Mouse (Mus musculus) kidney, postnatal 25 days (tissue): Measurements from ENCODE around the gene Rab3d.

ENCODE experiments used
- DNase-seq, 2 experiments: peaks; one replicate each; pipeline ENCODE4 v3.0.0; 2021; ENCODE audit warnings: mixed read lengths in 2 of 2

Gene Rab3d

DNA sequence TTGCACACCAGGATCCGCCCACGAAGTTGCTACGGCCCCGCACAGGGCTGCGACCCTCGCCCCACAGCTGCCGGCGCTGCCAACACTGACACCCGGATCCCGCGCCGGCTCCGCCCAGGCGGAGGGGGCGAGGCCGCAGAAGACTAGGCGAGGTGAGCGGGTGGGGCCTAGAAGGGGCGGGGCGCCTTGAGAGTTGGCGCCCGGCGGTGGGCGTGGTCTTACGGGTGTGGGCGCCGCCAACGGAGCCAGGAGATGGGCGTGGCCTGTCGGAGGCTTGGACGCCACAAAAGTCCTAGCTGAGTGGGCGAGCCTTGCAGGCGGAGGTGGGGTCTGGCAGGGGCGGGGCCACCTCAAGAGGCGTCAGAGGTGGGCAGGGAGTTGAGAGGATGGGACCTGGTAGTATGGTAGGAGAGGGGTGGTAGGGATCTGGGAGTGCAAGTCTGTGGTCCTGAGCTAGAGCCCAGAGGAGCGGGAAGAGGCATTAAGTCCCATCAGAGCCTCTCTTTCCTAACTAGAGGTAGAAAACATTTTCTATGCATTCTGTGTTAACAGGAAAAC lies at the start of gene Rab3d:
Gene Rab3d (minus strand): TSS at position 158 of the 558 bp plus-strand sequence.
- DNase-seq: peak; percentile 98

DNA sequence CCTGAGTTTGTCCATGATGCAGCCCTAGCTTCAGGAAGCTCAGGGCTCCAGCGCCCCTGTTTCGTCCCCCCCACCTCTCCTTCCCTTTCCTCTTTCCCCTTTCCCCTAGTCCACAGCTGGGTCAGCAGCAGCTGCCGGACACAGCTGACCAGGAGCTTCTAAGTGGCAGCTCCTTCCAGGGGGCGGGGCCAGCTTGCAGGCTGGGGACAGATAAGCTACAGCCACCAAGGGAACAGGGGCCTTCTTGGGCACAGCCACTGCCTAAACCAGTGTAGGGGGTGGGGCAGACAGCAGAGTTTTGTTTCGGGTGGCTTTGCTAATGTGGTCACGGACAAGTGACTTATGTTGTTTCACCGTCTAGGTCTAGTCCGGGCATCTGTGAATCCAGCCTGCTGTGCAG lies 45.4 kb upstream of the Rab3d start, which contains the start of gene Epor:
Gene Epor (minus strand): TSS at position 90 of the 400 bp plus-strand sequence.
- DNase-seq: peak; percentile 66 to 82

DNA sequence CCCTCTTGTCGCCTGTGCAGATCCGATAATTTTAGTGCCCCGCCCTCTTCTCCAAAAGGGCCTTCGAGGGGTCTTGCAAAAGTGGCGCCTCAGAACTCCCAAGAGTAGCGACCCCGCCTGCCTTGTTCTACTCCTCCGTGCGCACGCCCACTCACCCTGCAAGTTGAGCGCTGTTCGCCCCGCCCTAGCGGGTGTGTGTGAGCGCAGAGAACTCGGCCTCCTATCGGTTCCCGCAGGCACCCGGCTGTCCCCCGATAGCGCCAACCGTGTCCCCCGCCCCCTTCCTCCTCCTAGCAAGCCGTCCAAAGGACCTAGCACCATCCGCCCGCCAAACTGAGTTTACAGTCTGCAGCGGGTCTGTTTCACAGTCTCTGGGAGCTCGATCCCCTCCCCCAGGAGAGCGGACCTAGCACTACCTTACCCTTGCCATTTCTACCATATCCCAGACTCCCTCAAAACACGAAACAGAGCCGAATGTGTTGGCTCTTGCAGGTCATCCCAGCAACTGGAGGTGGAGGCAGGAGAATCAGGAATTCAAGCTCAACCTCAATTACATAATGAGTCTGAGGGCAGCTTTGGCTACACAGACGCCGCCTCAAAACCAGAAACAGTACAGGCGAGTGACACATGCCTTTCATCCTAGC lies 44.5 kb upstream of the Rab3d start:
- DNase-seq: peak; percentile 66 to 86

DNA sequence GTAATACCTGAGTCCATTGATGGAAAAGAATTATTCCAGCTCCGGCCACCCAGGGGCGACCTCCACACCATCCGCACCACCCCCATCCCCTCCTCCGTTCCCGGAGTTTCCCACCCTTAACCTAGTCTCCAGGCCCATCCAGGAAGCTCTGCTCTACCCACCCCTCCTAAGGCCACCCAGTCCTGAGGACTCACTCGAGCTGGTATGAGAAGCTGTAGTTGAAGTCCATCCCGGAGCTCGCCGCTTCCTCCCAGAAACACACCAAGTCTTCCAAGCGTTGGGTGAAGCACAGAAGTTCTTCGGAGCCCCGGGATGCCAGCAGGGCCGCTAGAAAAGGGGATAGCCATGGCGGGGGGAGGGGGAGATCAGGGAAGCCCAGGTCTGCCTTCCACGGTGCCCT lies 44.0 kb upstream of the Rab3d start:
- DNase-seq: peak in 1 of 2 experiments; percentile 3

DNA sequence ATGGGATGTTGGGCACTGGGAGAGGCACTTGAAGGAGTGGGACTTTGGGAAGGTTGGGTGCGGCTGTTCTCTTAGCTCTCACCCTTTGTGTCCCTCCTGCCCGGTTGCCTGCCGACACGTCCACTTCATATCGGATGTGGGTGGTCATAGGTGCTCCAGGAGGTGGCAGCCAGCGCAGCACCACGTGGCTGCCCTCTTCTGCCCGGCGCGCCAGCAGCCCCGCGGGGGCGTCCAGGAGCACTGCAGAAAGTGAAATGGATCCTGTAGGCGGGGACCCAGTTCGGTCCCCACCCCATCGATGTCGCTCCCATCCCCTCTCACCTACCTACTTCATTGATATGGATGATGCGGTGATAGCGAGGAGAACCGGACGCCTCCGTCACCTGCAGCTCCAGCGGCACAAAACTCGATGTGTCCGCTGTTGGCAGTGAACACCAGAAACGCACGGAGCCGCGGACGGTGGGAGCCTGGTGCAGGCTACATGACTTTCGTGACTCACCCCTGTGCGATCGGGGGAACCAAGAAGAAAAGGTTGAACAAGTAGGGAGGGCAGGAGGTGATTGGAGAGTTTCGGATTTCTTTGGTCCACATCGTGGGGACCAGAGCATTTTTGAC lies 43.5 kb upstream of the Rab3d start:
- no peak for DNase-seq

DNA sequence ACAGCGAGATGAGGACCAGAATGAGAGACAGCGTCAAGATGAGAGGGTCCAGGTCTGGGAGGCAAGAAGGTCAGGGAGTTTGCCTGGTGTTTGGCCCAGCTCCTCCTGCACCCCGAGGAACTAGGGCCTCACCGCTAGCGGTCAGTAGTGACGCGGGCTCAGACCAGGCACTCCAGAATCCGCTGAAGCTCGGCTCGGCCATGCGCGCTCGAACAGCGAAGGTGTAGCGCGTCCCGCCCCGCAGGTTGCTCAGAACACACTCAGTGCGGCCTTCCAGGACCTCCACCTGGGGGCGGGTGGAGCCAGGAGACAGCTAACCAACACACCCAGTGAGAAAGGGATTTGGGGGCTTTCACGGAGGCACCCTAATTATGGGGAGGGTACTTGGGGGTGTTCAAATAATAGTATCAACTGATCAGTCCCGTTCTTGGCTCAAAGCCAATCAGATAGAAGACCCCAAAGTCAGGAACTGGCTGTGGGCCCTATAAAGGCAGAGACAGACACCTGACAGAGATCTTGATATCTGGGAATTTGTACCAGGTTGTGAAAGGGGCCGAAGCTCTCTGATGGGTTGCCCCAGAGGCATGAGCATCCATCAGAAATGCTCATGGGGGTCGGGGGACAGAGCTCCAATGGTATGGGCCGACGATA lies 42.7 kb upstream of the Rab3d start:
- peak; percentile 57 to 74 for DNase-seq

DNA sequence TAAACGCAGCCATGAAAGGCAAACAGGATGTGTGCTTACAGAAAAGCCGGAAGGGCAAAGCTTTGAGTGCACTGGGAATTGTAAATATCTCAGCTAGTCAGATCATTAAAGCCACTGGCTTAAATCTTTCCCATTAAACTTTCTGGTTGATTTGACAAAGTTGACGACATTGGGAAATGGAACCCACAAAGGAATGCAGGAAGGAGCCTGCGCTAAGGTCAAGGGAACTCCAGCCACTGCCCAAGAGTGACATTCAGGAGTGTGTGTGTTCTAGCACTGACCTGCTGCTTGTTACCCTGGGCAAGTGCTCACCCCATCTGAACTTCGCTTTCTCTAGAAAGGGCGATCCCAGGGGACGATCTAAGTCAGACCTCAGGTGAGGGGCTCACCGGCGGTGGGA lies 42.1 kb upstream of the Rab3d start:
- peak; percentile 24 to 62 for DNase-seq

DNA sequence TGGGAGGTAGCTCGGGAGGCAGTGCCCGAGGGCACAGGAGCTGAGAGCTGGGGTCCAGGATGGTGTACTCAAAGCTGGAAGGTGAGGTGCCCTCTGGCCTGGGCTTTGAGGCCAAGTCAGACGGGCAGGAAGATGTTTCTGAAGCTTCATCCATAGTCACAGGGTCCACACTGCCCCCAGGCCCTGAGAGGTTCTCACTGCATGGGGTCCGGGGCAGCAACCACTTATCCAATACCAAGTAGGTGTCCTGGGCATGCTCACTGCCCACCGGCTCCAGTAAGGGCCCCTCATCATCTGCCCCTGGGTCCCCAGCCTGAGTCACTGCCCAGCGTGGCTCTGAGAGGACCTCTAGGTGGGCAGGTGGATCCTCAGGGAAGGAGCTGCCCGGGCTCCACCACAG lies 41.3 kb upstream of the Rab3d start:
- DNase-seq: no peak

DNA sequence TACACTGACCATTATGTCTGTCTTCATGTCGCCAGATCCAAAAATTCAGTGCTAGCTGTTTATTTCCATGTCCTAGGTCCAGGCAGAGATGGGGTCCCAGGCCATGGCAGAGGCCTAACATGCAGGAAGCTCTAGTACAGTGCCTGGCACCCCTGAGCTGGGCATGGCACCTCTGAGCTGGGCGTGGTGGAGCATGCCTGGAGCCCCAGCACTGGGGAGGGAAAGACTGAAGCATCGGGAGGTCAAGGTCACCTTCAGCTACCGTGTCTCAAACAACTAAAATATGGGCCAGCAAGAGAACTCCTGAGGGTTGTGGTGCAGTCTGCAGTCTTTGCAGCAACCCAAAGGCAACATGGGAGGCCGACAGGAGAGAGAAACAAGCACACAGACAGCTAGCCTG lies 40.4 kb upstream of the Rab3d start:
- DNase-seq: peak in 1 of 2 experiments; percentile 4

DNA sequence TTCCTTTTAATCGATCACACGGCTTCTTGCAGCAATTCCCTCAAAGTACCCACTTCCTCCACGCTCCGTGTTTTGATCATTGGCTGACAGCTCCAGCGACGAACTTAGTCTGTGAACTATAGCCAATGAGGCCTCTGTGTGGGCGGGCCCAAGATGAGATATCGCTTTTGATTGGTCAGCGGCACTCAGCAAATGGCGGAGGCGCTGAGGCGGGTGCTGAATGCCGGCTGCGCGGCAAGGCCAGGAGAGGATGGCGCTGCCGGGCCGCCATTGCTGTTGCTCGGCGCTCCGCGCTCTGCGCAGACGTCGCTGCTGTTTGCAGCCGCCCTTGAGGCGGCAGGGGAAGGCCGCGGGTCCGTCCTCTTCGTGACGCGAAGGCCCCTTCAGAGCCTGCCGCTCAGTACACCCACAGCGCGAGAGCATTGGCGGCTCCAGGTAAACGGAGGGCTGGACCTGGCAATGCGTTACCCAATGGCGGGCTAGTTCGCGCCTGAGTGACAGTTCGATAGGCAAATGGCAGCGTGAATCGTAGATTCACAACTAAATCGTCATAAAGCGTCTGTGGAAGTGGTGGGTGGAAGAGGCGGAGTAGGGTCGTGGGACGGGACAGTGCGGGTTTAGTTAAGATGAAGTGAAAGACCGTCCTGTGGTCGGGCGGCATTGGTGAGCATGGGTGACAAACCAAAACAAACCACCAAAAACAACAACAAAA lies 37.7 kb upstream of the Rab3d start, which contains the start of gene Swsap1:
Gene Swsap1 (plus strand): TSS at position 186 of the 712 bp plus-strand sequence.
- peak; percentile 99 for DNase-seq

DNA sequence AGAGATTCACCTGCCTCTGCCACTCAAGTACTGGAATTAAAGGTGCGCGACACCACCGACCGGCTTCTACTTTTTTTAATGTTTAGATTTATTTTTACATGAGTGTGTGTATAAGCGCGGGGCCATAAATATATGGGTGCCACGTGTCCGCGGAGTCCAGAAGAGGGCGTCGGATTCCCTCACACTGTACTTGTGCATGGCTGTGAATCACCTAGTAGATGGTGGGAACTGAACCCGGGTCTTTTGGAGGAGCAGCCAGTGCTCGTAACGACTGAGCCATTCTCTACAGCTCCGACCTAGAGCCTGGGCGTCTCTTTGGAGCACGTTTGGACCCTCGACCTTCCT lies 37.2 kb upstream of the Rab3d start:
- no peak for DNase-seq

DNA sequence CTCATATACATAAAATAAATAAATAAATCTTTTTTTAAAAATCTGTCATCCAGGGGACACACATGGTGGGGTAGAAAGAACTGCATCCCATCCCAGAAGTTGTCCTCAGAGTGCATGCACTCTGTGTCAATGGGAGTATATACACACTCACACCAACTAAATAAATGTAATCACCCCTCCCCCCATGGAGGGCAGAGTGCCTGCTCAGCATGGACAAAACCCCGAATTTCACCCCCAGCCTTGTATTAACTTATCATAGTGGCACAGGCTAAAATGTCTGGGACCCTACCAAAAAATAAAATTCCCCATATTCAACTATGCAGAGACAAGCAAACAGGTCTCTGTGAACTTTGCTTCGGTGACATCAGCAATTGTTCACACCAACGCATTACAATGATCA lies 36.6 kb upstream of the Rab3d start:
- no peak for DNase-seq

DNA sequence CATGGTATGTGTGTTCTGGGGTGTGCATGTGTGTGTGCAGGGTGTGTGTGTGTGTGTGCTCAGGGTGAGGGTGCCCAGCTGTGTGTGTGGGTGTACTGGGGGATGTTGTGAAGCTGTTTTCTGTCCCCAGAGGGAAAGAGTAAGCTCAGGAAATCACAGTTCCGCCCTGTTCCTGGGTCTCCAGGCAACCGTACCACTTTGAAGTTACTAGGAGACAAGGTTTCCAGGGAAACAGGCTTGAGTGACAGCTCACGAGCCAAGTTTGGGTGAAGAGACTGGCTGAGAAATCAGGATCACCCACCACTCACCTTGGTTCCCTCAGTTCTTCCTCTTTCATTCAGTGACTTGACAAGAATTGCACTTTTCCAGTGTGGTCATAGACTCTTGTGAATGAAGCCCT lies 35.6 kb upstream of the Rab3d start:
- no peak for DNase-seq

DNA sequence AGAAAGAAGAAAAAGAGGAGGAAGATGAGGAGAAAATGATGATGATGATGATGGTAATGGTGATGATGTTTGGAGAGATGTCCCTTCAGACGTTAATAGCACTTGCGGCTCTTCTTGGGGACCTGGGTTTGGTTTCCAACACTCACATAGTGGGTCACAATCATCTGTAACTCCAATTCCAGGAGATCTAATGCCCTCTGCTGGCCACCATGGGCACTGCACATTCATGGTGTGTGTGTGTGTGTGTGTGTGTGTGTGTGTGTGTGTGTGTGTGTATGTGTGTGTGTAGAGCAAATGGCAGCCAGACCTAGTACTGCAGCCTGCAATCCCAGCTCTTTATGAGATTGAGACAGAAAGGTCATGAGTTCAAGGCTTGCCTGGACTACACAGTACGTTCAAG lies 34.0 kb upstream of the Rab3d start:
- no peak for DNase-seq

DNA sequence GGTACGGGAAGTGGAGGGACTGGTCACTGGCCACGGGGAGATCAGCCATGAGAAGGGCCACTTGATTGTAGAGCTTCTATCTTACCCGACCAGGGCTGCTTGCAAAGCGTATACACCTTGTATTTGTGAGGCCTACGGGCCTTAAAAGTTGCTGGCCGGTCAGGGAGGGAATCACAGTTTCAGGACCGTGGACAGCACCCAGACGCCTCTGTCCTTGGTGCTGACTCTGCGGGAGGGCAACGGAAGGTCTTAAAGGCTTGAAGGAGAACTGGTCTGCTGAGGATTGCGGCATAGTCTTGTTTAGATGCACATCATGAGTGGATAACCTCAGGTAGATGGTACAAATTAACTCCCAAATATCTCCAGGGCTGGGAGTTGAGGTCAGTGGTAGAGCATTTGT lies 32.3 kb upstream of the Rab3d start:
- peak; percentile 66 to 78 for DNase-seq

DNA sequence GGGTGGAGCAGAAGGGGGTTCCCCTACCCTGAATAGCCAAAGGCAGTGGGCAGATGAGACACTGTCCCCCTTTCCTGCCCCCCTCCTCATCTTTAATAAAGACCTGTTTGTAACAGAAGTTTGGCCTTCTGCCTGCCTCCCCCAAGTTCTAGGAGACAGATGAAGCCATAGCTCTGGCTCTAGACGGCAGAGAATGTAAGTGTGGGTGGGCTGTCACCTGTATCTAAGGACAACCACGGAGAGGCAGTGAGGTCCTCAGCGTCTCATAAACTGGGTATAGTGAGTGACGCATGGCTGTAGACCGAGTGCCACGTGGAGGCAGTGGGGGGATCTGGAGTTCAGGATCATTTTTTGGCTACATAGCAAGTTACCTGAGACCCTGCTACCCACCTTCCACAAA lies 30.8 kb upstream of the Rab3d start:
- no peak for DNase-seq

DNA sequence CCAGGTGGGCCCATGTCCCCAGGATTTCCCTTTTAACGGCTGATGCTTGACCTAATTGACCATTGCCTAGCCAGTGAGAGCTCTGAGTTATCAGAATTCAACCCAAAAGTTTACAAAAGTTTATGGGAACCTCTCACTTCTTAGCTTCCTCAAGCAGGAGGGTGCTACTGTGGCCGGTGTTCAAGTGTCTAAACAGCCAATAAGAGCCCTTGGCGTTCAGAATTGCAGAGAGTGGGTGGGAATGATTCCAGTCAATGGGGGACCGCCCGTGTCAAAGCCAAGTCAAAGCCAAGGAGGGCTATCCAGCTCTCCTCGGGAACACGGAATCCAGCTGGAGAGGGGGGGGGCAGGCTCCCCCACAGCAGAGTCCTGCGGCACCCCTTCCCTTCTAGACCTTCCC lies 30.2 kb upstream of the Rab3d start:
- DNase-seq: no peak

DNA sequence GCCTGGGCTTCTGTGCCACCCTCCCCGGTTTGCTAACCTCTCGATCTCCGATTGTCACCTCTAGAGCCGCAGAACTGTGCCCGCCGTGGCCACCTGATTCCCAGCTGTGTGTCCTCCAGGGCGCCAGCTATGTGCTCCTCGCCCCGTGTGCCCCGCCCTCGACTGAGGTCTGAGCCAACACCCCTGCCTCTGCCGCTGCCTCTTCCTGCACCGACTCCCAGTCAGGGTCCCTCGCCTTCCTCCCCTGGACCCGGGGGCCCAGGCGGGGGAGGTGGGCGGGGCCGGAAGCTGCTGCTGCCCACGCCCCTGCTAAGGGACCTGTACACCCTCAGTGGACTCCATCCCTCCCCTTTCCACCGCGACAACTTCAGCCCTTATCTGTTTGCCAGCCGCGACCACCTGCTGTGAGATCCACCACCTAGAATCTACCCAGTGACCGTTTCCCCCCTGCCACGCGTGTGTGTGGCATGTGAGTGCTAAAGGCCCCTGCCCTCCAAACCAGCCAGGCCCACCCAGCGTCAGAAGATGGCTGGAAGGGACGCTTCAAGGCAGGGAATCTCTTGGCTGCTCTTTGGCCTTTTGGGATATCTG lies 29.6 kb upstream of the Rab3d start:
- no peak for DNase-seq

DNA sequence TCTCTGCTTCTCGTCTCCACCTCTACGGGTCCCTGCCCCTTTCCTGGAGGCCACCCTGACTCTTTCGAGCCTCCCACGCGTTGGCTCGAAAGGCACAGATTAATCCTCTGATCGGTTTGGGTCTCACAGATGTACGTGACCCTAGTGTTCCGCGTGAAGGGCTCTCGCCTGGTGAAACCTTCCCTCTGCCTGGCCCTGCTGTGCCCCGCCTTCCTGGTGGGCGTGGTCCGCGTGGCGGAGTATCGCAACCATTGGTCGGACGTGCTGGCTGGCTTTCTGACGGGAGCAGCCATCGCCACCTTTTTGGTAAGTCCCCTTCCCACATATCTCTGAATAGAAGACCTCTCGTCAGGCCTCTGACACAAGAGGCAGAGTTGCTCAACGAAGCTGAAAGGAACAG lies 26.3 kb upstream of the Rab3d start:
- peak in 1 of 2 experiments; percentile 16 for DNase-seq

DNA sequence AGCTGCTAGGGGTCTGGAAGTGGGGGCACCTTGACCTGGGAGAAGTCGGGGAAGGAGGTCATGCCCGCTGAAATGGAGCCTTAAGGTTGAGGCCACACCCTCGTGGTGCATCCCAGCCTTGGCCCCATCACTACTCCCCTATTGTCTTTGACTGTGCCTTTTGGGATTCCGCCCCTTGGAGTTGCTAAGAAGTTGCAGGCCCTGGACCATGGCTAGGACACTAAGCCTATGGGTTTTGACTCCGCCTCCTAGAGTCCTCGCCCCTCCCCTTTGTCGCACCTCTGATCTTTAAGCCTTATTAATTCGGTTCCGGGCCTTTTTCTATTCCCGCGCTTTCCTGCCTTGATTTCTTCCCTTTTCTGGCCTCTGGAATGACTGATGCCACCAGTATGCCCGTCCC lies 25.6 kb upstream of the Rab3d start:
- no peak for DNase-seq

DNA sequence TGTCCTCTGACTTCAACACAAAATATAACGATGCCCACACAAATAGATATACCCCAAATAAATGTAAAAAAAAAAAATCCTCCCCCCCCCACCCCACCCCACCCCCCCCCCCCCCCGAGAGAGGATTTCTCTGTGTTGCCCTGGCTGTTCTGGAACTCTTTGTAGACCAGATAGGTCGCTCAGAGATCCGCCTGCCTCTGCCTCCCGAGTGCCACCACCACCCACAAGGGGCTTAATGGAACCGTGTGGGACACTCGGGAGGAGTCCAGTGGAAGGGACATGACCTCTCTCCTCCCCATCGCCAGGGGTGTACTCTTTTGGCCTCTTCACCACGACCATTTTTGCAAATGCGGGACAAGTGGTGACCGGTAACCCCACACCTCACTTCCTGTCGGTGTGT lies 25.1 kb upstream of the Rab3d start:
- no peak for DNase-seq

DNA sequence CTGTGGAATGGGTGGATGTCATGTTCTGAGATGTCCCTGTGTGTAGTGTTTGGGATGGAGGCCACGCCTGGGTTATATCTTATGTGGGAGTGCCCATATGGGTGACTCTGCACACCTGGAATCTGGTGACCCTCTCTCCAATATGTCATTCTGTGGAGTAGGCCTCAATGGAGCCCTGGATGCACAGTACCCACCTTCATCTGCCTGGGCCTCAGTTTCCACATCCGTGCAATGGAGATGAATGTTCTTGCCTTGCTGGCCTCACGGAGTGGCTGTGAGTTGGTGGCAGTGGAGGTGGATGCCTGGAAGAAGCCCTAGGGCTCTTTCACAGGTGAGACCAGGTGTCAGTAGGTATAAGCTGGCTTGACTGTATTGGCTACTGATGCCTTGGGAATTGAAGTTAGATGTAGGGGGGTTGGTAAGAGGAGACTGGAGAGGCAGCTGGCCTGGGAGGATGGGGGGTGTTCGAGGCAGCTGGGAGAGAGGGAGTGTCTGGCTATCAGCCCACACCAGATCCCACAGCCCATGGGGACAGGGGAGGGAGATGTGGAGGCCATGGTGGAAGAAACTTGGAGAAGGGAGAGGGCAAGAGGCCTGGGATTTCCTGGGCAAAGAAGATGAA lies 20.4 kb upstream of the Rab3d start:
- DNase-seq: no peak
